Mouse (Mus musculus): ENCODE data around the gene Npdc1. TPM values are rescaled to one million over a fixed set of nuclear protein-coding genes. Genes with fewer than 3 reads are reported as not detected.
A peak's percentile ranks its signal among the peaks of the same experiment; 100 is the strongest.

Gene Npdc1
- total and polyA plus RNA-seq, 3 experiments: not detected

DNA sequence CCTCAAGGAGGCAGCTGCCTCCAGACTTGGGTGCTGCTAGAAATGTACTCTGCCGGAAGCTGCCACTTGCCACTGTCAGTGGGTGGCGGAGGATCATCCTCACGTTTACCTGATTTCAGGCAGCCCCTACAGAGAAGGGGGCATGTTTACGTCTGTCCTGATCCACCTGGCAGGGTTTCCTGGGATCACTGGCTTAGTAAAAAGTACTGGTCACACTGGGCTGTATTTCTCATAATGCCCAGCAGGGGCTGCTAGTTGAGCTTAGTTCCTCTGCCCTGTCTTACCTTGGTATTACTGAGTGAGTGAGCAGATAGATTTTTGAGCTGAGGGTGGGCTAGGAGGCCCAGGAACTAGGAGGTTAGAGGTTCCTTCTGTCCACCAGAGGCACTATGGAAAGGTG, 22.6 kb upstream of the Npdc1 start:
- Histone ChIP-seq H3K36me3 (ENCODE audit: control insufficient read depth in 1 of 2, insufficient read depth in 2 of 2, low read length in 2 of 2) (peaks cover 0 to 3% of the 10 kb centered on the region in 2 experiments; a peak in 3 of 4 replicates), H3K79me2 (ENCODE audit: control insufficient read depth, insufficient read depth, low read length, poor library complexity) (peaks cover 18% of the 10 kb centered on the region), H3K4me1 (ENCODE audit: control insufficient read depth in 1 of 2, insufficient read depth in 2 of 2, low read length in 2 of 2) (peaks cover 0 to 10% of the 10 kb centered on the region in 2 experiments; a peak in 2 of 4 replicates), H3K27me3 (ENCODE audit: control insufficient read depth in 1 of 2, insufficient read depth in 2 of 2, low read length in 2 of 2) (no peaks in the 10 kb centered on the region), H3K27ac (ENCODE audit: control insufficient read depth, low read depth, low read length) (no peak overlapping the region), H3K9me3 (replicated peaks; ENCODE audit: insufficient read depth, low read length) (no peaks in the 10 kb centered on the region), H3K9ac (ENCODE audit: control insufficient read depth, low read depth, low read length, poor library complexity, severe bottlenecking) (no peak overlapping the region), H3K4me3 (ENCODE audit: control insufficient read depth in 1 of 2, insufficient read depth in 1 of 2, low read depth in 2 of 2, low read length in 2 of 2) (no peak overlapping the region)
- TF ChIP-seq NELFE (IDR thresholded peaks at IDR 0.05; ENCODE audit: low read depth, low read length): no peak
- no peak for TF ChIP-seq ZMIZ1 (IDR thresholded peaks at IDR 0.05; ENCODE audit: low read depth, low read length)
- TF ChIP-seq SIN3A (IDR thresholded peaks at IDR 0.05; ENCODE audit: low read length): 0 out of 2 replicates have a peak, but pooled peaks have one; percentile 20
- TF ChIP-seq EP300 (IDR thresholded peaks at IDR 0.05; ENCODE audit: low read depth in 1 of 2, low read length in 2 of 2): no peak
- TF ChIP-seq POLR2A (IDR thresholded peaks at IDR 0.05; ENCODE audit: control insufficient read depth in 1 of 2, insufficient read depth in 1 of 2, low read depth in 1 of 2, low read length in 2 of 2, poor library complexity in 1 of 2): no peak
- no peak for TF ChIP-seq MAZ (IDR thresholded peaks at IDR 0.05; ENCODE audit: low read depth, low read length)
- TF ChIP-seq KAT2A (conservative IDR thresholded peaks at IDR 0.05; ENCODE audit: low read depth, low read length): no peak
- TF ChIP-seq ZNF384 (IDR thresholded peaks at IDR 0.05; ENCODE audit: low read depth, low read length): no peak
- no peak for TF ChIP-seq POLR2AphosphoS5 (IDR thresholded peaks at IDR 0.05; ENCODE audit: borderline replicate concordance, low read depth, low read length)
- no peak for TF ChIP-seq MAFK (IDR thresholded peaks at IDR 0.05; ENCODE audit: borderline replicate concordance, low read depth, low read length)
- TF ChIP-seq UBTF (IDR thresholded peaks at IDR 0.05; ENCODE audit: borderline replicate concordance, insufficient read depth, low read depth, low read length): no peak
- no peak for TF ChIP-seq MAX (IDR thresholded peaks at IDR 0.05; ENCODE audit: low read length)
- no peak for TF ChIP-seq ELF1 (IDR thresholded peaks at IDR 0.05; ENCODE audit: low read depth, low read length)
- no peak for TF ChIP-seq MYB (IDR thresholded peaks at IDR 0.05; ENCODE audit: low read depth, low read length)
- no peak for TF ChIP-seq RCOR1 (IDR thresholded peaks at IDR 0.05; ENCODE audit: low read depth, low read length)
- TF ChIP-seq MEF2A (IDR thresholded peaks at IDR 0.05; ENCODE audit: extremely low read depth, insufficient replicate concordance, low read depth, low read length, poor library complexity, severe bottlenecking): no peak
- no peak for TF ChIP-seq JUND (IDR thresholded peaks at IDR 0.05; ENCODE audit: low read depth, low read length)
- no peak for TF ChIP-seq TBP (IDR thresholded peaks at IDR 0.05; ENCODE audit: low read depth, low read length)
- no peak for TF ChIP-seq MXI1 (IDR thresholded peaks at IDR 0.05; ENCODE audit: low read depth, low read length)
- TF ChIP-seq USF2 (IDR thresholded peaks at IDR 0.05; ENCODE audit: borderline replicate concordance in 1 of 2, insufficient read depth in 1 of 2, low read depth in 1 of 2, low read length in 2 of 2): no peak
- TF ChIP-seq CHD2 (IDR thresholded peaks at IDR 0.05; ENCODE audit: low read length): no peak
- TF ChIP-seq ZKSCAN1 (IDR thresholded peaks at IDR 0.05; ENCODE audit: low read depth, low read length): no peak
- peak; percentile 26; the same call in 1 of the 2 replicates for TF ChIP-seq ZC3H11A (IDR thresholded peaks at IDR 0.05; ENCODE audit: low read depth, low read length)
- TF ChIP-seq USF1 (IDR thresholded peaks at IDR 0.05; ENCODE audit: low read depth, low read length): no peak
- TF ChIP-seq CHD1 (IDR thresholded peaks at IDR 0.05; ENCODE audit: low read depth, low read length): no peak
- TF ChIP-seq NRF1 (IDR thresholded peaks at IDR 0.05; ENCODE audit: insufficient read depth, low read depth, low read length, poor library complexity, severe bottlenecking): no peak
- TF ChIP-seq ETS1 (IDR thresholded peaks at IDR 0.05; ENCODE audit: low read depth, low read length): no peak
- TF ChIP-seq TCF12 (IDR thresholded peaks at IDR 0.05; ENCODE audit: low read depth, low read length): no peak
- TF ChIP-seq SMC3 (IDR thresholded peaks at IDR 0.05; ENCODE audit: low read depth, low read length): peak; percentile 56
- TF ChIP-seq GATA1 (IDR thresholded peaks at IDR 0.05; ENCODE audit: low read depth, low read length): no peak
- TF ChIP-seq RAD21 (IDR thresholded peaks at IDR 0.05; ENCODE audit: low read depth, low read length): peak; percentile 46
- TF ChIP-seq E2F4 (IDR thresholded peaks at IDR 0.05; ENCODE audit: borderline replicate concordance, low read depth, low read length): no peak
- no peak for TF ChIP-seq MYC (IDR thresholded peaks at IDR 0.05; ENCODE audit: low read depth, low read length)
- peak; percentile 52 to 91 (median 72) for TF ChIP-seq CTCF (IDR thresholded peaks at IDR 0.05 in 2 of 3, conservative IDR thresholded peaks at IDR 0.05 in 1 of 3; ENCODE audit: control insufficient read depth in 1 of 3, insufficient read depth in 1 of 3, low read depth in 2 of 3, low read length in 3 of 3, poor library complexity in 1 of 3, severe bottlenecking in 1 of 3)
- TF ChIP-seq POLR2AphosphoS2 (IDR thresholded peaks at IDR 0.05; ENCODE audit: low read length): no peak
- DNase-seq (ENCODE audit: low read depth, low spot score): peak; percentile 64
